Mouse (Mus musculus) liver, adult 2 months (tissue): ENCODE measurements around the gene Tgfbi.

Source experiments
- CTCF ChIP-seq: fragments of 200-500 bp; IDR thresholded peaks from 2 replicates; pipeline ENCODE4 v1.5.1; 2011; ENCODE audit warnings: low read depth, low read length, control low read depth
- POLR2A ChIP-seq: fragments of 200-500 bp; IDR thresholded peaks from 2 replicates; pipeline ENCODE4 v1.6.1; 2011; ENCODE audit warnings: low read length, control low read depth; ENCODE audit not compliant: insufficient read depth; ENCODE audit errors: extremely low read depth

DNA sequence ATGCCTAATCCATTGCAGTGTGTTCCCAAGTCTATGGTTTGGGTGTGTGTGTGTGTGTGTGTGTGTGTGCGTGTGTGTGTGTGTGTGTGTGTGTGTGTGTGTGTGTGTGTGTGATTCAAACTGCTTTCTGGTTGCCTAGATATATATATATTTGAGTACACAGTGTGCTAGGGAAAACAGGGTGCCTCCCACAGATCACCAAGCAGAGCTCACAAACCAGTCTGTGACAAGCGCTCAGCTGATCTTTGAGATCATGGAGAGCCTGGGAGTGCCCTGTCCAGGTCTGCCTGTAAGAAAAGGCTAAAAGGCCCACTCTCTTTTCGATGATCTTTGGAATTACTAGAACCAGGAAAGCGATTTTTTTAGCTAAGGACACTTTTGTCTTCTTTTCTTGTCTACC lies 34.2 kb upstream of the Tgfbi start:
- no peak for TF ChIP-seq CTCF
- no peak for TF ChIP-seq POLR2A
